Mouse (Mus musculus): ENCODE measurements at regions not wholly inside any gene's neighbourhood (a gene's known extent, or its start where the extent isn't known, plus 50 kb on each side); places are given as distances from the start of the nearest gene placed in this dataset.

GRCm38 (mm10) chr9:30536508-30537100 lies 109.7 kb downstream of the Snx19 start:
- H3K36me3 ChIP-seq (replicated peaks; ENCODE audit: control insufficient read depth, insufficient read depth, low read length) = no peaks in the 10 kb centered on the region
- ATAC-seq (ENCODE audit: insufficient read depth, low read depth) = no peak
- TF ChIP-seq EP300 (IDR thresholded peaks at IDR 0.05; ENCODE audit: low read depth) (no peak), CTCF (IDR thresholded peaks at IDR 0.05; ENCODE audit: low read depth) (no peak)
- H3K4me3 ChIP-seq (ENCODE audit: low read depth, low read length) = no peak overlapping the region
- WGBS = 54% methylated on average over 8 of the region's 8 CpGs
- H3K9ac ChIP-seq (replicated peaks; ENCODE audit: low read depth, low read length) = no peak overlapping the region
- H3K27ac ChIP-seq (ENCODE audit: low read depth) = no peak overlapping the region
- no peak for DNase-seq (ENCODE audit: low spot score)
- no peaks in the 10 kb centered on the region; the same call in 1 of the 2 replicates for H3K4me1 ChIP-seq (ENCODE audit: control insufficient read depth, insufficient read depth)
- no peaks in the 10 kb centered on the region for H3K9me3 ChIP-seq (replicated peaks; ENCODE audit: control insufficient read depth, low read length)
- no peaks in the 10 kb centered on the region for H3K27me3 ChIP-seq (ENCODE audit: control insufficient read depth, insufficient read depth, low read length)
- no peak overlapping the region for H3K4me2 ChIP-seq (ENCODE audit: low read depth, low read length)

- no peak overlapping the region for H3K9ac ChIP-seq (replicated peaks; ENCODE audit: low read depth, low read length)
- H3K4me1 ChIP-seq (ENCODE audit: control insufficient read depth, insufficient read depth) = no peaks in the 10 kb centered on the region; the same call in 1 of the 2 replicates
- H3K9me3 ChIP-seq (replicated peaks; ENCODE audit: control insufficient read depth, low read length) = no peaks in the 10 kb centered on the region
- H3K27me3 ChIP-seq (ENCODE audit: control insufficient read depth, insufficient read depth, low read length) = no peaks in the 10 kb centered on the region
- whole genome bisulfite sequencing = 68% methylated on average over 4 of the region's 4 CpGs
- no peaks in the 10 kb centered on the region for H3K36me3 ChIP-seq (replicated peaks; ENCODE audit: control insufficient read depth, insufficient read depth, low read length)
- no peak overlapping the region for H3K4me3 ChIP-seq (ENCODE audit: low read depth, low read length)
- H3K27ac ChIP-seq (ENCODE audit: low read depth) = no peak overlapping the region
- ATAC-seq (ENCODE audit: insufficient read depth, low read depth) (no peak), DNase-seq (ENCODE audit: low spot score) (no peak)
- TF ChIP-seq EP300 (IDR thresholded peaks at IDR 0.05; ENCODE audit: low read depth) (no peak), CTCF (IDR thresholded peaks at IDR 0.05; ENCODE audit: low read depth) (no peak)
- no peak overlapping the region for H3K4me2 ChIP-seq (ENCODE audit: low read depth, low read length)
Observed at GRCm38 (mm10) chr9:30534961-30535360, 108.1 kb downstream of the Snx19 start.

- TF ChIP-seq EP300 (IDR thresholded peaks at IDR 0.05; ENCODE audit: low read depth) (no peak), CTCF (IDR thresholded peaks at IDR 0.05; ENCODE audit: low read depth) (no peak)
Observed at GRCm38 (mm10) chr9:30533780-30534343, 107.0 kb downstream of the Snx19 start.

GRCm38 (mm10) chr9:30533091-30533779 lies 106.3 kb downstream of the Snx19 start:
- 67% methylated on average over 9 of the region's 9 CpGs for WGBS
- Histone ChIP-seq H3K4me2 (ENCODE audit: low read depth, low read length) (no peak overlapping the region), H3K9me3 (replicated peaks; ENCODE audit: control insufficient read depth, low read length) (no peaks in the 10 kb centered on the region), H3K27me3 (ENCODE audit: control insufficient read depth, insufficient read depth, low read length) (no peaks in the 10 kb centered on the region), H3K9ac (replicated peaks; ENCODE audit: low read depth, low read length) (no peak overlapping the region), H3K36me3 (replicated peaks; ENCODE audit: control insufficient read depth, insufficient read depth, low read length) (no peaks in the 10 kb centered on the region), H3K4me1 (ENCODE audit: control insufficient read depth, insufficient read depth) (no peaks in the 10 kb centered on the region; the same call in 1 of the 2 replicates), H3K27ac (ENCODE audit: low read depth) (no peak overlapping the region), H3K4me3 (ENCODE audit: low read depth, low read length) (no peak overlapping the region)
- DNase-seq (ENCODE audit: low spot score) (no peak), ATAC-seq (ENCODE audit: insufficient read depth, low read depth) (no peak)
- TF ChIP-seq EP300 (IDR thresholded peaks at IDR 0.05; ENCODE audit: low read depth) = no peak
- no peak for TF ChIP-seq CTCF (IDR thresholded peaks at IDR 0.05; ENCODE audit: low read depth)

More at GRCm38 (mm10) chr9:30533780-30534343, 107.0 kb downstream of the Snx19 start:
- Histone ChIP-seq H3K27ac (ENCODE audit: low read depth) (no peak overlapping the region), H3K4me1 (ENCODE audit: control insufficient read depth, insufficient read depth) (no peaks in the 10 kb centered on the region; the same call in 1 of the 2 replicates), H3K27me3 (ENCODE audit: control insufficient read depth, insufficient read depth, low read length) (no peaks in the 10 kb centered on the region), H3K4me2 (ENCODE audit: low read depth, low read length) (no peak overlapping the region), H3K36me3 (replicated peaks; ENCODE audit: control insufficient read depth, insufficient read depth, low read length) (no peaks in the 10 kb centered on the region), H3K9ac (replicated peaks; ENCODE audit: low read depth, low read length) (no peak overlapping the region), H3K4me3 (ENCODE audit: low read depth, low read length) (no peak overlapping the region), H3K9me3 (replicated peaks; ENCODE audit: control insufficient read depth, low read length) (no peaks in the 10 kb centered on the region)
- ATAC-seq (ENCODE audit: insufficient read depth, low read depth) (no peak), DNase-seq (ENCODE audit: low spot score) (no peak)
- WGBS = 73% methylated on average over 11 of the region's 11 CpGs

- peak; percentile 58; the same call in 1 of the 2 replicates for ATAC-seq (ENCODE audit: insufficient read depth, low read depth)
- 50% methylated on average over 5 of the region's 5 CpGs for WGBS
- no peak overlapping the region for H3K27ac ChIP-seq (ENCODE audit: low read depth)
Observed at GRCm38 (mm10) chr9:30525086-30525485, 98.2 kb downstream of the Snx19 start.

More at GRCm38 (mm10) chr9:30525086-30525485, 98.2 kb downstream of the Snx19 start:
- TF ChIP-seq CTCF (IDR thresholded peaks at IDR 0.05; ENCODE audit: low read depth) = no peak
- TF ChIP-seq EP300 (IDR thresholded peaks at IDR 0.05; ENCODE audit: low read depth) = no peak
- no peak overlapping the region for H3K4me2 ChIP-seq (ENCODE audit: low read depth, low read length)
- no peak for DNase-seq (ENCODE audit: low spot score)
- H3K9me3 ChIP-seq (replicated peaks; ENCODE audit: control insufficient read depth, low read length) = no peaks in the 10 kb centered on the region
- no peaks in the 10 kb centered on the region for H3K27me3 ChIP-seq (ENCODE audit: control insufficient read depth, insufficient read depth, low read length)
- H3K4me3 ChIP-seq (ENCODE audit: low read depth, low read length) = no peak overlapping the region
- no peaks in the 10 kb centered on the region for H3K4me1 ChIP-seq (ENCODE audit: control insufficient read depth, insufficient read depth)
- H3K36me3 ChIP-seq (replicated peaks; ENCODE audit: control insufficient read depth, insufficient read depth, low read length) = no peaks in the 10 kb centered on the region
- H3K9ac ChIP-seq (replicated peaks; ENCODE audit: low read depth, low read length) = no peak overlapping the region
